Mouse (Mus musculus) limb, embryonic 11.5 days (tissue): ENCODE measurements around the gene Sf3a2. TPM values are rescaled to one million over a fixed set of nuclear protein-coding genes. Genes with fewer than 3 reads are reported as not detected.
A peak's percentile ranks its signal among the peaks of the same experiment; 100 is the strongest.

Experiments used
- ATAC-seq: fragments of 200-750 bp; cut with Nextera tagmentation; 2 replicates; pipeline ENCODE4 v1.8.0; 2017; ENCODE audit warnings: low read depth; ENCODE audit not compliant: insufficient number of reproducible peaks, low FRiP score, low TSS enrichment
- DNase-seq: peaks from one replicate; pipeline ENCODE4 v3.0.0-alpha.2; 2015; ENCODE audit warnings: low spot score
- H3K27ac ChIP-seq: fragments of 300-500 bp; sonication (generic); replicated peaks from 2 replicates; pipeline ENCODE4 v1.5.1; 2014; ENCODE audit warnings: low read depth, mild to moderate bottlenecking, low read length
- H3K27me3 ChIP-seq: fragments of 300-500 bp; sonication (generic); 2 replicates; pipeline ENCODE4 v1.6.1; 2014; ENCODE audit warnings: mild to moderate bottlenecking, low read length, mixed read lengths; ENCODE audit not compliant: control insufficient read depth, insufficient read depth
- H3K36me3 ChIP-seq: fragments of 300-500 bp; sonication (generic); 2 replicates; pipeline ENCODE4 v1.6.1; 2014; ENCODE audit warnings: mild to moderate bottlenecking, low read length, moderate library complexity, mixed read lengths; ENCODE audit not compliant: control insufficient read depth, insufficient read depth
- H3K4me1 ChIP-seq: fragments of 300-500 bp; sonication (generic); 2 replicates; pipeline ENCODE4 v1.6.1; 2014; ENCODE audit warnings: low read length, mixed read lengths; ENCODE audit not compliant: control insufficient read depth, insufficient read depth
- H3K4me2 ChIP-seq: fragments of 300-500 bp; sonication (generic); 2 replicates; pipeline ENCODE4 v1.6.1; 2014; ENCODE audit warnings: low read depth, mild to moderate bottlenecking, moderate library complexity; ENCODE audit not compliant: severe bottlenecking
- H3K4me3 ChIP-seq: fragments of 300-500 bp; sonication (generic); 2 replicates; pipeline ENCODE4 v1.5.1; 2014; ENCODE audit warnings: low read depth, low read length
- H3K9ac ChIP-seq: fragments of 300-500 bp; sonication (generic); 2 replicates; pipeline ENCODE4 v1.6.1; 2014; ENCODE audit warnings: mild to moderate bottlenecking, low read length
- H3K9me3 ChIP-seq: fragments of 300-500 bp; sonication (generic); 2 replicates; pipeline ENCODE4 v1.6.1; 2016; ENCODE audit warnings: low read length; ENCODE audit not compliant: control insufficient read depth
- WGBS: fragments of 180-500 bp; shearing (Covaris S2); extraction: QIAGEN DNeasy Blood & Tissue Kit; methylation state at CpG from one replicate; pipeline ENCODE4 v1.1.7; 2014; 5-methylcytosine and 5-hydroxymethylcytosine counted together
- microRNA counts: library from miRNA; unstranded; fragments of <30 nt; microRNA quantifications from one replicate; lab custom pipeline; 2016
- microRNA-seq: library from miRNA; unstranded; fragments of <30 nt; microRNA quantifications from one replicate; pipeline ENCODE4, GENCODE M21; 2016
- polyA plus RNA-seq: library from polyadenylated mRNA; unstranded; fragments of >200 nt; fragmentation: Nextera tagmentation; extraction: Ambion mirVana; gene quantifications from 2 replicates; pipeline ENCODE4 v1.2.1, GENCODE M21; 2014

Sf3a2 gene
- polyA plus RNA-seq, 1 experiment from 2014 or later: 122 TPM

GRCm38 (mm10) chr10:80845732-80846131 is 47.7 kb downstream of the Sf3a2 start:
- Histone ChIP-seq H3K4me1 (peaks cover 10% of the 10 kb centered on the region; the same call in 1 of the 2 replicates), H3K4me3 (no peak overlapping the region), H3K4me2 (no peak overlapping the region), H3K9ac (no peak overlapping the region), H3K27ac (no peak overlapping the region), H3K9me3 (no peaks in the 10 kb centered on the region), H3K27me3 (peaks cover 37% of the 10 kb centered on the region), H3K36me3 (no peaks in the 10 kb centered on the region)
- ATAC-seq (no peak), DNase-seq (no peak)
- WGBS: 83% methylated on average over 12 of the region's 12 CpGs

GRCm38 (mm10) chr10:80848571-80848970 is 50.6 kb downstream of the Sf3a2 start:
- Histone ChIP-seq H3K27ac (no peak overlapping the region), H3K4me1 (peaks cover 6% of the 10 kb centered on the region; the same call in 1 of the 2 replicates), H3K4me3 (no peak overlapping the region), H3K9ac (no peak overlapping the region), H3K4me2 (no peak overlapping the region), H3K36me3 (peaks cover 10% of the 10 kb centered on the region), H3K27me3 (peaks cover 21% of the 10 kb centered on the region), H3K9me3 (no peaks in the 10 kb centered on the region)
- DNase-seq (no peak), ATAC-seq (no peak)
- WGBS: 11% methylated on average over 10 of the region's 10 CpGs

MicroRNA genes within 50 kb of the gene (microRNA counts, 519-probe panel; counts per million panel counts)
- microRNA mmu-miR-1982 (lab: Ali Mortazavi, UCI): not detected

Small RNA genes lying within 50 kb of the gene (microRNA-seq; reads per million reads assigned to microRNA genes)
- 4.0 reads per million, percentile 6 among the genes with 10 or more reads in this experiment for gene Mir1982

Other genes starting within 250 kb of the Sf3a2 start
- gene Rexo1, start 236.6 kb upstream of the Sf3a2 start, polyA plus RNA-seq: 27.2 and 32.6 TPM in 2 replicates
- 5.7 and 6.6 TPM in 2 replicates for gene Klf16, start 220.9 kb upstream of the Sf3a2 start, polyA plus RNA-seq
- 114 and 121 TPM in 2 replicates for gene Abhd17a, start 207.9 kb upstream of the Sf3a2 start, polyA plus RNA-seq
- 68.8 and 73.0 TPM in 2 replicates for gene Scamp4, start 195.3 kb upstream of the Sf3a2 start, polyA plus RNA-seq
- gene Adat3, start 195.3 kb upstream of the Sf3a2 start, polyA plus RNA-seq: 9.7 and 9.8 TPM in 2 replicates
- 2.1 and 2.6 TPM in 2 replicates for gene Gm49322, start 192.2 kb upstream of the Sf3a2 start, polyA plus RNA-seq
- 126 and 152 TPM in 2 replicates for gene Csnk1g2, start 175.4 kb upstream of the Sf3a2 start, polyA plus RNA-seq
- 67.4 and 67.9 TPM in 2 replicates for gene Btbd2, start 141.1 kb upstream of the Sf3a2 start, polyA plus RNA-seq
- gene Mknk2, start 120.1 kb upstream of the Sf3a2 start, polyA plus RNA-seq: 95.3 and 98.5 TPM in 2 replicates
- gene Mob3a, start 96.2 kb upstream of the Sf3a2 start, polyA plus RNA-seq: 44.0 and 48.6 TPM in 2 replicates
- 4.8 and 5.0 TPM in 2 replicates for gene Izumo4, start 96.0 kb upstream of the Sf3a2 start, polyA plus RNA-seq
- gene Ap3d1, start 55.9 kb upstream of the Sf3a2 start, polyA plus RNA-seq: 67.8 and 68.5 TPM in 2 replicates
- gene Dot1l, start 43.0 kb upstream of the Sf3a2 start, polyA plus RNA-seq: 23.0 and 27.8 TPM in 2 replicates
- gene Plekhj1, start 428 bp downstream of the Sf3a2 start, polyA plus RNA-seq: 141 and 145 TPM in 2 replicates
- not detected in 2 replicates for gene Amh, start 7.0 kb downstream of the Sf3a2 start, polyA plus RNA-seq
- gene Jsrp1, start 15.3 kb downstream of the Sf3a2 start, polyA plus RNA-seq: 0.40 and 0.96 TPM in 2 replicates
- 2,003 and 2,108 TPM in 2 replicates for gene Oaz1, start 28.5 kb downstream of the Sf3a2 start, polyA plus RNA-seq
- 0.33 and 0.36 TPM in 2 replicates for gene Lingo3, start 45.8 kb downstream of the Sf3a2 start, polyA plus RNA-seq
- gene Lsm7, start 57.0 kb downstream of the Sf3a2 start, polyA plus RNA-seq: 375 and 398 TPM in 2 replicates
- 26.8 and 28.1 TPM in 2 replicates for gene Sppl2b, start 57.1 kb downstream of the Sf3a2 start, polyA plus RNA-seq
- not detected in 2 replicates for gene Tmprss9, start 73.7 kb downstream of the Sf3a2 start, polyA plus RNA-seq
- 336 and 355 TPM in 2 replicates for gene Timm13, start 102.8 kb downstream of the Sf3a2 start, polyA plus RNA-seq
- gene Lmnb2, start 120.0 kb downstream of the Sf3a2 start, polyA plus RNA-seq: 23.3 and 26.7 TPM in 2 replicates
- 10.9 and 12.3 TPM in 2 replicates for gene Gadd45b, start 131.9 kb downstream of the Sf3a2 start, polyA plus RNA-seq
- 4.6 and 4.8 TPM in 2 replicates for gene Gng7, start 216.7 kb downstream of the Sf3a2 start, polyA plus RNA-seq
- 0.07 and 0.16 TPM in 2 replicates for gene Diras1, start 227.5 kb downstream of the Sf3a2 start, polyA plus RNA-seq
- 7.8 and 7.9 TPM in 2 replicates for gene Slc39a3, start 239.2 kb downstream of the Sf3a2 start, polyA plus RNA-seq